Mouse (Mus musculus): ENCODE measurements at regions not wholly inside any gene's neighbourhood (a gene's known extent, or its start where the extent isn't known, plus 50 kb on each side); places are given as distances from the start of the nearest gene placed in this dataset.

GRCm38 (mm10) chr5:133821273-133821672 is 278.2 kb upstream of the Castor2 start:
- WGBS: 22% methylated on average over 3 of the region's 3 CpGs
- ATAC-seq (ENCODE audit: insufficient number of reproducible peaks, low FRiP score, low TSS enrichment, low read depth) (peak; percentile 75), DNase-seq (ENCODE audit: low spot score) (peak; percentile 72)
- H3K27ac ChIP-seq (replicated peaks; ENCODE audit: low read depth, low read length): no peak overlapping the region; the same call in 1 of the 2 replicates
- no peaks in the 10 kb centered on the region for H3K9me3 ChIP-seq (ENCODE audit: control insufficient read depth, low read length)
- peaks cover 10% of the 10 kb centered on the region for H3K4me1 ChIP-seq (ENCODE audit: control insufficient read depth, insufficient read depth, low read length)
- H3K36me3 ChIP-seq (ENCODE audit: control insufficient read depth, insufficient read depth, low read length): no peaks in the 10 kb centered on the region
- no peak overlapping the region for H3K4me3 ChIP-seq (ENCODE audit: low read depth, low read length)
- no peak overlapping the region for H3K4me2 ChIP-seq (ENCODE audit: low read depth, severe bottlenecking)
- H3K9ac ChIP-seq (ENCODE audit: low read length): no peak overlapping the region
- no peaks in the 10 kb centered on the region for H3K27me3 ChIP-seq (ENCODE audit: control insufficient read depth, insufficient read depth, low read length)

GRCm38 (mm10) chr5:133815462-133815861 is 284.0 kb upstream of the Castor2 start:
- WGBS: 77% methylated on average over 5 of the region's 5 CpGs
- no peak for DNase-seq (ENCODE audit: low spot score)
- no peak overlapping the region for H3K9ac ChIP-seq (ENCODE audit: low read length)
- no peaks in the 10 kb centered on the region for H3K4me1 ChIP-seq (ENCODE audit: control insufficient read depth, insufficient read depth, low read length)
- H3K4me2 ChIP-seq (ENCODE audit: low read depth, severe bottlenecking): no peak overlapping the region
- no peak overlapping the region for H3K27ac ChIP-seq (replicated peaks; ENCODE audit: low read depth, low read length)
- H3K9me3 ChIP-seq (ENCODE audit: control insufficient read depth, low read length): no peaks in the 10 kb centered on the region
- no peaks in the 10 kb centered on the region for H3K27me3 ChIP-seq (ENCODE audit: control insufficient read depth, insufficient read depth, low read length)
- H3K36me3 ChIP-seq (ENCODE audit: control insufficient read depth, insufficient read depth, low read length): no peaks in the 10 kb centered on the region
- no peak overlapping the region for H3K4me3 ChIP-seq (ENCODE audit: low read depth, low read length)
- no peak for ATAC-seq (ENCODE audit: insufficient number of reproducible peaks, low FRiP score, low TSS enrichment, low read depth)

DNA sequence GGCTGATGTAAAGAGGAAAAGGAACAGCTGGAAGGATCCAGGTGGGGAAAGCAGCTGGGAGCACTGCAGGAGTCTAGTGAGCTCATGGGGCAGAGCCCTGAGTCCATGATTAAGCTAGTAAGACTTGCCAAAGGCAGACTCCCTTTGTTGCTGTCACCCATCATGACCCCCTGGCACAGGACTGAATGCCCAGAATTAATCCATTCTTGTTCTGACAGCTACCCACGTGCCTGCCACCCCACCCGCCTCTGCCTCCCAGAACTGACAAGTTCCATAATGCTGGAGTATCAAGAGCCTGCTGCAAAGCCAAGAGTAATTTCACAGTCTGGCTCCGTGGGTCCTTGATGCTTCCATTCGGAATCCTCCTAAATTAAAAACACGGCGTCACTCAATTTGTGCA is 285.1 kb upstream of the Castor2 start:
- no peak for DNase-seq (ENCODE audit: low spot score)

GRCm38 (mm10) chr5:133812216-133812615 is 287.3 kb upstream of the Castor2 start:
- ATAC-seq (ENCODE audit: insufficient number of reproducible peaks, low FRiP score, low TSS enrichment, low read depth): no peak
- DNase-seq (ENCODE audit: low spot score): no peak
- Histone ChIP-seq H3K4me3 (ENCODE audit: low read depth, low read length) (no peak overlapping the region), H3K36me3 (ENCODE audit: control insufficient read depth, insufficient read depth, low read length) (no peaks in the 10 kb centered on the region), H3K9me3 (ENCODE audit: control insufficient read depth, low read length) (no peaks in the 10 kb centered on the region), H3K9ac (ENCODE audit: low read length) (no peak overlapping the region), H3K27ac (replicated peaks; ENCODE audit: low read depth, low read length) (no peak overlapping the region), H3K4me2 (ENCODE audit: low read depth, severe bottlenecking) (no peak overlapping the region), H3K27me3 (ENCODE audit: control insufficient read depth, insufficient read depth, low read length) (no peaks in the 10 kb centered on the region), H3K4me1 (ENCODE audit: control insufficient read depth, insufficient read depth, low read length) (no peaks in the 10 kb centered on the region)
- WGBS: 65% methylated on average over 6 of the region's 6 CpGs

More for the DNA sequence above, 285.1 kb upstream of the Castor2 start:
- WGBS: 77% methylated on average over 6 of the region's 6 CpGs
- Histone ChIP-seq H3K27ac (replicated peaks; ENCODE audit: low read depth, low read length) (no peak overlapping the region), H3K4me1 (ENCODE audit: control insufficient read depth, insufficient read depth, low read length) (no peaks in the 10 kb centered on the region), H3K9me3 (ENCODE audit: control insufficient read depth, low read length) (no peaks in the 10 kb centered on the region), H3K4me2 (ENCODE audit: low read depth, severe bottlenecking) (no peak overlapping the region), H3K27me3 (ENCODE audit: control insufficient read depth, insufficient read depth, low read length) (no peaks in the 10 kb centered on the region), H3K4me3 (ENCODE audit: low read depth, low read length) (no peak overlapping the region), H3K9ac (ENCODE audit: low read length) (no peak overlapping the region), H3K36me3 (ENCODE audit: control insufficient read depth, insufficient read depth, low read length) (no peaks in the 10 kb centered on the region)
- no peak for ATAC-seq (ENCODE audit: insufficient number of reproducible peaks, low FRiP score, low TSS enrichment, low read depth)

GRCm38 (mm10) chr5:133806891-133807290 is 292.6 kb upstream of the Castor2 start:
- H3K27ac ChIP-seq (replicated peaks; ENCODE audit: low read depth, low read length): peak overlapping the region; percentile 52; the same call in 1 of the 2 replicates
- H3K4me3 ChIP-seq (ENCODE audit: low read depth, low read length): no peak overlapping the region
- no peaks in the 10 kb centered on the region for H3K9me3 ChIP-seq (ENCODE audit: control insufficient read depth, low read length)
- H3K4me2 ChIP-seq (ENCODE audit: low read depth, severe bottlenecking): no peak overlapping the region
- H3K36me3 ChIP-seq (ENCODE audit: control insufficient read depth, insufficient read depth, low read length): no peaks in the 10 kb centered on the region
- 25% methylated on average over 7 of the region's 7 CpGs for WGBS
- ATAC-seq (ENCODE audit: insufficient number of reproducible peaks, low FRiP score, low TSS enrichment, low read depth): no peak
- peak overlapping the region; percentile 7; the same call in 1 of the 2 replicates for H3K9ac ChIP-seq (ENCODE audit: low read length)
- no peaks in the 10 kb centered on the region for H3K27me3 ChIP-seq (ENCODE audit: control insufficient read depth, insufficient read depth, low read length)
- no peaks in the 10 kb centered on the region for H3K4me1 ChIP-seq (ENCODE audit: control insufficient read depth, insufficient read depth, low read length)
- DNase-seq (ENCODE audit: low spot score): peak; percentile 36

GRCm38 (mm10) chr5:133802001-133802400 is 297.5 kb upstream of the Castor2 start:
- Histone ChIP-seq H3K27me3 (ENCODE audit: control insufficient read depth, insufficient read depth, low read length) (no peaks in the 10 kb centered on the region), H3K36me3 (ENCODE audit: control insufficient read depth, insufficient read depth, low read length) (no peaks in the 10 kb centered on the region), H3K4me2 (ENCODE audit: low read depth, severe bottlenecking) (no peak overlapping the region), H3K9ac (ENCODE audit: low read length) (no peak overlapping the region), H3K27ac (replicated peaks; ENCODE audit: low read depth, low read length) (no peak overlapping the region), H3K4me3 (ENCODE audit: low read depth, low read length) (no peak overlapping the region), H3K4me1 (ENCODE audit: control insufficient read depth, insufficient read depth, low read length) (no peaks in the 10 kb centered on the region), H3K9me3 (ENCODE audit: control insufficient read depth, low read length) (no peaks in the 10 kb centered on the region)
- no peak for DNase-seq (ENCODE audit: low spot score)
- WGBS: 82% methylated on average over 3 of the region's 3 CpGs
- no peak for ATAC-seq (ENCODE audit: insufficient number of reproducible peaks, low FRiP score, low TSS enrichment, low read depth)

- Histone ChIP-seq H3K4me1 (ENCODE audit: control insufficient read depth, insufficient read depth, low read length) (no peaks in the 10 kb centered on the region), H3K9ac (ENCODE audit: low read length) (no peak overlapping the region), H3K4me2 (ENCODE audit: low read depth, severe bottlenecking) (no peak overlapping the region), H3K27me3 (ENCODE audit: control insufficient read depth, insufficient read depth, low read length) (no peaks in the 10 kb centered on the region), H3K9me3 (ENCODE audit: control insufficient read depth, low read length) (no peaks in the 10 kb centered on the region), H3K27ac (replicated peaks; ENCODE audit: low read depth, low read length) (no peak overlapping the region), H3K4me3 (ENCODE audit: low read depth, low read length) (no peak overlapping the region), H3K36me3 (ENCODE audit: control insufficient read depth, insufficient read depth, low read length) (no peaks in the 10 kb centered on the region)
- DNase-seq (ENCODE audit: low spot score) (peak; percentile 62), ATAC-seq (ENCODE audit: insufficient number of reproducible peaks, low FRiP score, low TSS enrichment, low read depth) (no peak)
- 42% methylated on average over 3 of the region's 3 CpGs for WGBS
Measured at GRCm38 (mm10) chr5:133795638-133796037, 303.9 kb upstream of the Castor2 start.

DNA sequence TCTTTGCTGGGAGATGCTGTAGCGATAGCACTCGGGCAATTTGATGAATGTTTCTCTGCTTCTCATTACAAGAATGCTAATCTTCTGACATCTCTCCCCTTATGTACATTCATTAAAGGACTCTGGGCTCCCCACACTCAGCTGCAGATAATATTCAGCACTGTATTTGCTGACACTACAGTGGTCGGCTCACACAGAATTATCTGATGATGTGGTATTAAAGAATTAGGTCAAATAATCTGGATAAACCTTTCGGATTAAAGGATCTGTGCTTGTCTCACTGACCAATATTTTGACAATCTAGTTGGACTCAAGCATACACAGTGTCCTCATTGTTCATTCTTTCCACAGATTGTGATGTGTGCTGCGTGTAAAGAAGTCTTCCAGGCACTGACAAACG is 308.8 kb upstream of the Castor2 start:
- ATAC-seq (ENCODE audit: insufficient number of reproducible peaks, low FRiP score, low TSS enrichment, low read depth): no peak
- no peaks in the 10 kb centered on the region for H3K4me1 ChIP-seq (ENCODE audit: control insufficient read depth, insufficient read depth, low read length)
- 78% methylated on average over 6 of the region's 6 CpGs for WGBS

GRCm38 (mm10) chr5:133788006-133788405 is 311.5 kb upstream of the Castor2 start:
- DNase-seq (ENCODE audit: low spot score): no peak
- WGBS: 89% methylated on average over 8 of the region's 8 CpGs

More for the DNA sequence above, 308.8 kb upstream of the Castor2 start:
- H3K27me3 ChIP-seq (ENCODE audit: control insufficient read depth, insufficient read depth, low read length): no peaks in the 10 kb centered on the region
- no peak overlapping the region for H3K4me2 ChIP-seq (ENCODE audit: low read depth, severe bottlenecking)
- H3K9me3 ChIP-seq (ENCODE audit: control insufficient read depth, low read length): no peaks in the 10 kb centered on the region
- H3K4me3 ChIP-seq (ENCODE audit: low read depth, low read length): no peak overlapping the region
- no peak overlapping the region for H3K9ac ChIP-seq (ENCODE audit: low read length)
- H3K36me3 ChIP-seq (ENCODE audit: control insufficient read depth, insufficient read depth, low read length): no peaks in the 10 kb centered on the region
- DNase-seq (ENCODE audit: low spot score): no peak
- H3K27ac ChIP-seq (replicated peaks; ENCODE audit: low read depth, low read length): no peak overlapping the region

More at GRCm38 (mm10) chr5:133788006-133788405, 311.5 kb upstream of the Castor2 start:
- no peak overlapping the region for H3K4me3 ChIP-seq (ENCODE audit: low read depth, low read length)
- H3K4me2 ChIP-seq (ENCODE audit: low read depth, severe bottlenecking): no peak overlapping the region
- H3K9ac ChIP-seq (ENCODE audit: low read length): no peak overlapping the region
- H3K27ac ChIP-seq (replicated peaks; ENCODE audit: low read depth, low read length): no peak overlapping the region
- H3K4me1 ChIP-seq (ENCODE audit: control insufficient read depth, insufficient read depth, low read length): no peaks in the 10 kb centered on the region
- no peaks in the 10 kb centered on the region for H3K27me3 ChIP-seq (ENCODE audit: control insufficient read depth, insufficient read depth, low read length)
- no peaks in the 10 kb centered on the region for H3K9me3 ChIP-seq (ENCODE audit: control insufficient read depth, low read length)
- no peak for ATAC-seq (ENCODE audit: insufficient number of reproducible peaks, low FRiP score, low TSS enrichment, low read depth)
- no peaks in the 10 kb centered on the region for H3K36me3 ChIP-seq (ENCODE audit: control insufficient read depth, insufficient read depth, low read length)
